Mouse (Mus musculus): ENCODE measurements around the gene Rerg. TPM values are rescaled to one million over a fixed set of nuclear protein-coding genes. Genes with fewer than 3 reads are reported as not detected.

Gene Rerg
- polyA plus RNA-seq, 1 experiment, result not detected

- H3K27ac ChIP-seq (ENCODE audit: insufficient read depth, low read depth, low read length), result no peak overlapping the region
- H3K4me1 ChIP-seq (ENCODE audit: control insufficient read depth, insufficient read depth, low read length), result peaks cover 11% of the 10 kb centered on the region
- WGBS, result 75% methylated on average over 26 of the region's 26 CpGs
- no peak overlapping the region for H3K4me3 ChIP-seq (ENCODE audit: insufficient read depth, low read depth, low read length)
- TF ChIP-seq CTCF (IDR thresholded peaks at IDR 0.05; ENCODE audit: insufficient read depth, low read depth, low read length) (no peak), POLR2A (IDR thresholded peaks at IDR 0.05; ENCODE audit: insufficient read depth, low read depth, low read length) (no peak)
These were observed 14.8 kb downstream of the Rerg start for GRCm38 (mm10) chr6:137155196-137156137.

DNA sequence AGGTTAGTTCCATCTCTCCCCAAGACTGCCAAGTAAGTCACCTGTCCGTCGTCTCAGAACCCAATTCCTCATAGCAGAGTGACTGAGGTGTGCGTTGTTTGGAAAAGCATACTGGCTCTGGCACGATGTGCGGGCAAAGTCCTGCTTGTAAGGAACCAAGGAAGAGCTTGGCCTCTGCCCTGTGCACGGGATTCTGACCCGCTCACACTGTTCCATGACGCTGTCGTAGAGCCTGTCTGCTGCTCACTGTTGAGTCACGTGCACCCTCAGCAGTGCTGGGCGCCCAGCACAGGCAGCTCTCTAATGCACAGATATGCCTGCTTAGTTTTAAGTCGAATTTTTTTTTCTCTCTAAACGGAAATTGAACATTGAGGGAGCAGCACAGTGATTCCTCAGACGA lies 17.3 kb downstream of the Rerg start:
- Histone ChIP-seq H3K4me3 (ENCODE audit: insufficient read depth, low read depth, low read length) (no peak overlapping the region), H3K27ac (ENCODE audit: insufficient read depth, low read depth, low read length) (no peak overlapping the region), H3K4me1 (ENCODE audit: control insufficient read depth, insufficient read depth, low read length) (peaks cover 9% of the 10 kb centered on the region)
- 82% methylated on average over 14 of the region's 14 CpGs for WGBS
- TF ChIP-seq POLR2A (IDR thresholded peaks at IDR 0.05; ENCODE audit: insufficient read depth, low read depth, low read length) (no peak), CTCF (IDR thresholded peaks at IDR 0.05; ENCODE audit: insufficient read depth, low read depth, low read length) (no peak)

DNA sequence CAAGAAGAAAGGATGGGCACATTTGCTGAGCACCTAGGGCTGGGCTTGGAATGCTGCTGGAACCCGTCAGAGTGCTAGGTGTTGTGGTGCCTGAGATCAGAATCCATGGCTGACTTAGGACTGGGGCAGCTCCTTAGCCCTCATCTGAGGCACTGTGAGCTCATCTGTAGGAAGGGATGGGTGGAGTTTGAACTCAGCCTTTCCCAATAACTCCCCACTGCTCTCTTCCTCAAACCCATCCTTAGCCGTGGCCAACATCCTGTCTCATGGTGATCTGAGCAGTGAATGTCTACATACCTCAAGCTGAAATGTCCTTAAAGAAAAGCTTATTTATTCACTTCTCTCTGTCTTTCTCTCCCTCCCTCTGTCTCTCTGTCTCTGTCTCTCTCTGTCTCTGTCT lies 19.3 kb downstream of the Rerg start:
- 87% methylated on average over 2 of the region's 2 CpGs for WGBS
- Histone ChIP-seq H3K27ac (ENCODE audit: insufficient read depth, low read depth, low read length) (no peak overlapping the region), H3K4me1 (ENCODE audit: control insufficient read depth, insufficient read depth, low read length) (peaks cover 6% of the 10 kb centered on the region), H3K4me3 (ENCODE audit: insufficient read depth, low read depth, low read length) (no peak overlapping the region)
- TF ChIP-seq POLR2A (IDR thresholded peaks at IDR 0.05; ENCODE audit: insufficient read depth, low read depth, low read length), result no peak
- TF ChIP-seq CTCF (IDR thresholded peaks at IDR 0.05; ENCODE audit: insufficient read depth, low read depth, low read length), result no peak

DNA sequence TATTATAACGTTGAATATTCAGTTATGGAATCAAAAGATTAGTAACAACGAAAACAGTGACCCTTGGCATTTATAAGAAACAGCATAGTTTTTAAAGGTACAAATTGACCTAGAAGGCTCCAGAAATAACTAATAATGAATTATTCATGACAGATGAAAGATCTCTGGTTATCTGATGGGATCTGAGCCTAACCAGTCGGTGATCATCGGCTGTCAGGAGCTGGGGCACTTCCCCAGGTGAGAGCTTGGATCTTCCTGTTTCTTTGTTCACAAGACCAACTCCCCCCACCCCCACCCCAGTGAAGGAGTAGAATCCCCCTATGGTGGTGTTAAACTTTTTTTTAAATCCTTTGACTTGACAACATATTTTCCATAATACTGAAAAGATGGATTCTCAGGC lies 20.5 kb downstream of the Rerg start:
- TF ChIP-seq CTCF (IDR thresholded peaks at IDR 0.05; ENCODE audit: insufficient read depth, low read depth, low read length) (no peak), POLR2A (IDR thresholded peaks at IDR 0.05; ENCODE audit: insufficient read depth, low read depth, low read length) (no peak)
- Histone ChIP-seq H3K4me1 (ENCODE audit: control insufficient read depth, insufficient read depth, low read length) (peaks cover 7% of the 10 kb centered on the region), H3K4me3 (ENCODE audit: insufficient read depth, low read depth, low read length) (no peak overlapping the region), H3K27ac (ENCODE audit: insufficient read depth, low read depth, low read length) (no peak overlapping the region)
- 88% methylated on average over 4 of the region's 4 CpGs for WGBS

GRCm38 (mm10) chr6:137146910-137147309 lies 23.4 kb downstream of the Rerg start:
- peaks cover 9% of the 10 kb centered on the region for H3K4me1 ChIP-seq (ENCODE audit: control insufficient read depth, insufficient read depth, low read length)
- H3K4me3 ChIP-seq (ENCODE audit: insufficient read depth, low read depth, low read length), result no peak overlapping the region
- H3K27ac ChIP-seq (ENCODE audit: insufficient read depth, low read depth, low read length), result no peak overlapping the region
- no peak for TF ChIP-seq POLR2A (IDR thresholded peaks at IDR 0.05; ENCODE audit: insufficient read depth, low read depth, low read length)
- TF ChIP-seq CTCF (IDR thresholded peaks at IDR 0.05; ENCODE audit: insufficient read depth, low read depth, low read length), result no peak
- WGBS, result 100% methylated on average over 2 of the region's 2 CpGs

DNA sequence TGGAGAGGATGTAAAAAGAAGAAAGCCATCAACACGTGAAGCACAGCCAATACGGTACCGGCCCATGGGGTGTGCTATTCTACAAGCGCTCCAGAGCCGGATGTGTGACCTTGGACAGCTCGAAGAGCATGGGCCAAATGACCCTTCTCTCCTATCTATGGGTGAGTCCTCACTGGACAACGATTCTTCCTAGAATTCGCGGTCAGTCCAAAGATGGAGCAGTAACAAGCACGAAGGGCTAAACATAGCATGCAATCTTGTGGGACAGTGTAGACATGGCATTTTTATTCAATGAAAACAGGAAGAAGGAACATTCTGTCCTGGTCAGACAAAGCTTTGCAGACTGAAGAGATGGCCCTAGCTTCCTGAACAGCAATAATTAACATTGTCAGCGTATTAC lies 24.7 kb downstream of the Rerg start:
- Histone ChIP-seq H3K27ac (ENCODE audit: insufficient read depth, low read depth, low read length) (peak overlapping the region; percentile 25; the same call in 1 of the 2 replicates), H3K4me1 (ENCODE audit: control insufficient read depth, insufficient read depth, low read length) (peaks cover 11% of the 10 kb centered on the region), H3K4me3 (ENCODE audit: insufficient read depth, low read depth, low read length) (no peak overlapping the region)
- TF ChIP-seq POLR2A (IDR thresholded peaks at IDR 0.05; ENCODE audit: insufficient read depth, low read depth, low read length) (no peak), CTCF (IDR thresholded peaks at IDR 0.05; ENCODE audit: insufficient read depth, low read depth, low read length) (no peak)
- 95% methylated on average over 11 of the region's 11 CpGs for WGBS

- WGBS, result 23% methylated on average over 11 of the region's 11 CpGs
These were observed 25.2 kb downstream of the Rerg start for GRCm38 (mm10) chr6:137144958-137145535.

GRCm38 (mm10) chr6:137144526-137144840 lies 25.8 kb downstream of the Rerg start:
- TF ChIP-seq POLR2A (IDR thresholded peaks at IDR 0.05; ENCODE audit: insufficient read depth, low read depth, low read length), result no peak
- TF ChIP-seq CTCF (IDR thresholded peaks at IDR 0.05; ENCODE audit: insufficient read depth, low read depth, low read length), result no peak
- Histone ChIP-seq H3K4me3 (ENCODE audit: insufficient read depth, low read depth, low read length) (no peak overlapping the region), H3K4me1 (ENCODE audit: control insufficient read depth, insufficient read depth, low read length) (peaks cover 11% of the 10 kb centered on the region), H3K27ac (ENCODE audit: insufficient read depth, low read depth, low read length) (no peak overlapping the region; the same call in 1 of the 2 replicates)
- WGBS, result 86% methylated on average over 10 of the region's 10 CpGs

More at GRCm38 (mm10) chr6:137144958-137145535, 25.2 kb downstream of the Rerg start:
- Histone ChIP-seq H3K4me3 (ENCODE audit: insufficient read depth, low read depth, low read length) (no peak overlapping the region), H3K27ac (ENCODE audit: insufficient read depth, low read depth, low read length) (peak overlapping the region; percentile 25; the same call in 1 of the 2 replicates), H3K4me1 (ENCODE audit: control insufficient read depth, insufficient read depth, low read length) (peaks cover 11% of the 10 kb centered on the region)
- TF ChIP-seq POLR2A (IDR thresholded peaks at IDR 0.05; ENCODE audit: insufficient read depth, low read depth, low read length) (no peak), CTCF (IDR thresholded peaks at IDR 0.05; ENCODE audit: insufficient read depth, low read depth, low read length) (no peak)
